Mouse (Mus musculus) lung, adult 2 months (tissue): ENCODE measurements around the gene Fthl17a. TPM values are rescaled to one million over a fixed set of nuclear protein-coding genes. Genes with fewer than 3 reads are reported as not detected.

Experiments used
- DNase-seq: peaks from one replicate; pipeline ENCODE4 v3.0.0; 2022
- H3K4me1 ChIP-seq: fragments of 200-500 bp; 2 replicates; pipeline ENCODE4 v1.6.1; 2011; ENCODE audit warnings: low read length; ENCODE audit not compliant: control insufficient read depth, insufficient read depth
- H3K4me3 ChIP-seq: fragments of 200-500 bp; replicated peaks from 2 replicates; pipeline ENCODE3; 2011; ENCODE audit warnings: low read depth, mild to moderate bottlenecking, control low read depth, low read length; ENCODE audit errors: extremely low read depth
- CTCF ChIP-seq: fragments of 200-500 bp; IDR thresholded peaks from 2 replicates; pipeline ENCODE4 v1.5.1; 2011; ENCODE audit warnings: mild to moderate bottlenecking, low read length, control low read depth; ENCODE audit not compliant: insufficient read depth
- POLR2A ChIP-seq: fragments of 200-500 bp; IDR thresholded peaks from 2 replicates; pipeline ENCODE4 v1.6.1; 2011; ENCODE audit warnings: low read depth, mild to moderate bottlenecking, control low read depth, low read length, borderline replicate concordance; ENCODE audit errors: extremely low read depth
- WGBS: fragments of 180-500 bp; shearing (Covaris S2); methylation state at CpG from one replicate; pipeline ENCODE4 v1.1.7; 2018; 5-methylcytosine and 5-hydroxymethylcytosine counted together
- polyA plus RNA-seq: library from polyadenylated mRNA; depleted of rRNA; stranded (reverse); fragments of >200 nt; gene quantifications from 2 replicates; pipeline ENCODE4 v1.2.3, GENCODE M21; 2012

Fthl17a gene
- polyA plus RNA-seq, 1 experiment, result not detected

DNA sequence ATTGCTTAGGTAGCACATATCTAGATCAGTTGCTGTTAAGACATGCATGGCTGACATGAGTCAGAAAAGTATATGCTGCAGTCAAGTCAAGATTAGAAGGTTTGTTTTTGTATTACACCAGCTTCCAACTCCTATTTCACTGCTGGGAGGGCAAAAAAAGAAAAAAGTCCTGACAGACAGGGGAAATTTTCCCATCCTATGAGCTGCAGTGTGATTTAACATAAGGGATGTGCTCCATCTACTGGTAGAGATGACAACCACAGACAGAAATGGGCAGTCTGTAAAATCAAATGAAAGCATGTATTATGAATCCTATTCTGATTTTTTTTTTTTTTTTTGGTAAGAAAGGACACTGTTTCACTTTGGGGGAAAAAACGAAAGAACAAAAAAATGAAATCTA, 69.7 kb downstream of the Fthl17a start:
- no peak overlapping the region for H3K4me3 ChIP-seq
- WGBS, result 12% methylated on average over 1 of the region's 1 CpGs
- no peak for DNase-seq

More for the DNA sequence above, 69.7 kb downstream of the Fthl17a start:
- TF ChIP-seq POLR2A (no peak), CTCF (no peak)
- no peaks in the 10 kb centered on the region for H3K4me1 ChIP-seq
